Mouse (Mus musculus): ENCODE results near the gene Vash2. TPM values are rescaled to one million over a fixed set of nuclear protein-coding genes. Genes with fewer than 3 reads are reported as not detected.
"Not testable (repeated sequence)": the region's sequence is repeated elsewhere in the genome, so short reads cannot be mapped to it uniquely, and the experiment has no call there.

Vash2 gene
- polyA plus RNA-seq (2016; fragmentation: Nextera tagmentation; extraction: Ambion mirVana): 81.0 and 94.6 TPM in 2 replicates

DNA sequence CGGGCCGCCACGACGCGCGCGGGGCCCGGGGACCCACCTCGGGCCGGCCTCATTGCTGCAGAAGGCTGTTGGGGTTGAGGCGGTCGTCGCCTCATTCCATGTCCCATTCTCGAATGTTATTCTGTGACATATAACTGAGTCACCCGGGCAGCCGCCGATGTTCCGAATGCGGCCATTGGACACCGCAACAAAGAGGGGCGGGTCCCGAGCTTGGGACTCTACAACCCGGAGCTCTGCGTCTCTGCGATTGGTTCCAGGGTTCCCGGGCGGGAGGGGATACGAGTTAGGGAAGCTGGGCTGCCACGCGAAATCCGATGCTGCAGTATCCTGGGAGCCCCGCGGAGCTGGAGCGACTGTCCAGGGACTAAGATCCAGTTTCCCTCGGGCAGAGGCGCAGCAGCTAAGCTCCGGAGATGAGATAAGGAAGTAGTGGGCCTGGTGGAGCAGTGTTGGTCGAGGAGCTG lies at the start of gene Vash2:
Gene Vash2 (minus strand): TSS at position 197 of the 464 bp plus-strand sequence.
- H3K27me3 ChIP-seq: no peaks in the 10 kb centered on the region
- H3K4me3 ChIP-seq: peak within 1 kb of the TSS; percentile 70
- peaks cover 12% of the 10 kb centered on the region for H3K36me3 ChIP-seq
- H3K9me3 ChIP-seq (replicated peaks): no peaks in the 10 kb centered on the region
- H3K9ac ChIP-seq: peak within 1 kb of the TSS; percentile 96
- WGBS: 0% methylated on average over 38 of the region's 38 CpGs
- peak within 1 kb of the TSS; percentile 97 for H3K27ac ChIP-seq
- peak within 1 kb of the TSS; percentile 84 for H3K4me2 ChIP-seq (replicated peaks)
- H3K4me1 ChIP-seq: peaks cover 32% of the 10 kb centered on the region
- ATAC-seq (ENCODE audit: low FRiP score): peak; percentile 98

- peak; percentile 99 for ATAC-seq (ENCODE audit: low FRiP score)
- peak within 1 kb of the TSS; percentile 95 for H3K27ac ChIP-seq
- peak within 1 kb of the TSS; percentile 96 for H3K4me2 ChIP-seq (replicated peaks)
- H3K36me3 ChIP-seq: peaks cover 8% of the 10 kb centered on the region; the same call in 1 of the 2 replicates
- WGBS: under 1% methylated on average over 49 of the region's 50 CpGs
- H3K9ac ChIP-seq: peak within 1 kb of the TSS; percentile 81
- peak within 1 kb of the TSS; percentile 76 for H3K4me3 ChIP-seq
- H3K4me1 ChIP-seq: peaks cover 18% of the 10 kb centered on the region
- no peaks in the 10 kb centered on the region for H3K9me3 ChIP-seq (replicated peaks)
- H3K27me3 ChIP-seq: no peaks in the 10 kb centered on the region
These were observed 47.1 kb upstream of the Vash2 start, which contains the start of gene Flvcr1 for GRCm38 (mm10) chr1:191026021-191026713. Gene Flvcr1, minus strand, starts transcription at chr1:191026158.

GRCm38 (mm10) chr1:191025016-191026012 lies 46.2 kb upstream of the Vash2 start:
- peak; percentile 66; the same call in 1 of the 2 replicates for ATAC-seq (ENCODE audit: low FRiP score)
- Histone ChIP-seq H3K4me2 (replicated peaks) (peak overlapping the region; percentile 96), H3K27me3 (no peaks in the 10 kb centered on the region), H3K27ac (peak overlapping the region; percentile 95), H3K4me3 (peak overlapping the region; percentile 76), H3K36me3 (peaks cover 8% of the 10 kb centered on the region; the same call in 1 of the 2 replicates), H3K4me1 (peaks cover 18% of the 10 kb centered on the region), H3K9me3 (replicated peaks) (no peaks in the 10 kb centered on the region), H3K9ac (peak overlapping the region; percentile 81)
- WGBS: 2% methylated on average over 69 of the region's 69 CpGs

DNA sequence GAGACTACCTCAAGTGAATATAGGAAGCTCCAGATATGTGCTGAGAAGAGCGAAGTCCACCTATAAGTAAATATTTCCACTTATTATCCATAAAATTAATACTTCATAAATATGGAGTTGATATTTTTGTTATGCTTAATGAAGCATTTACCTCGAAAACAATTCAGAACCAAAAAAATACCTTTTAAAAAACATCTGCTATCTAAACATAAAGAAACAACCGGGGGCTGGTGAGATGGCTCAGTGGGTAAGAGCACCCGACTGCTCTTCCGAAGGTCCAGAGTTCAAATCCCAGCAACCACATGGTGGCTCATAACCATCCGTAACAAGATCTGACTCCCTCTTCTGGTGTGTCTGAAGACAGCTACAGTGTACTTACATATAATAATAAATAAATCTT lies 44.7 kb upstream of the Vash2 start:
- H3K9ac ChIP-seq; H3K9me3 ChIP-seq (replicated peaks); H3K36me3 ChIP-seq; H3K4me3 ChIP-seq; H3K4me2 ChIP-seq (replicated peaks); ATAC-seq (ENCODE audit: low FRiP score); H3K27me3 ChIP-seq; H3K27ac ChIP-seq: not testable (repeated sequence)
- WGBS: 96% methylated on average over 5 of the region's 6 CpGs
- peaks cover 18% of the 10 kb centered on the region for H3K4me1 ChIP-seq

DNA sequence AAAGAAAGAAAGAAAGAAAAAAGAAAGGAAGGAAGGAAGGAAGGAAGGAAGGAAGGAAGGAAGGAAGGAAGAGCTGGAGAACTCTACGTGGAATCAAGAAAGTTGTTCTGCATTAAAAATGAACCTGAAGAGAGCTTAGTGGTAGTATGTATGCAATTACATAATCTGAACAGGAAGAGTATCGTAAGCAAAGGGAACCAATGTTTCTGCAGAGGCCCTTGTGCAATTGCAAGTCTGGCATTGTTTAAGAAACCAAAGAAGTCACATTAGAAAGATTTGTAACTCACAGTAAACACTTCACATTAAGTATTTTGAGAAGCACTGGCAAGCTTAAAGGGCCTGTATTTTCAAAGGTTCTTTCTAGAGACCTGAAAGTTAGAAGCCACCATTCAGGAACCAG lies 44.0 kb upstream of the Vash2 start:
- peaks cover 18% of the 10 kb centered on the region for H3K4me1 ChIP-seq
- H3K27me3 ChIP-seq: no peaks in the 10 kb centered on the region
- H3K36me3 ChIP-seq: peaks cover 8% of the 10 kb centered on the region; the same call in 1 of the 2 replicates
- H3K27ac ChIP-seq: no peak overlapping the region
- no peak overlapping the region for H3K9ac ChIP-seq
- ATAC-seq (ENCODE audit: low FRiP score): no peak
- 94% methylated on average over 2 of the region's 2 CpGs for WGBS
- no peak overlapping the region for H3K4me3 ChIP-seq
- H3K9me3 ChIP-seq (replicated peaks): no peaks in the 10 kb centered on the region
- no peak overlapping the region for H3K4me2 ChIP-seq (replicated peaks)

DNA sequence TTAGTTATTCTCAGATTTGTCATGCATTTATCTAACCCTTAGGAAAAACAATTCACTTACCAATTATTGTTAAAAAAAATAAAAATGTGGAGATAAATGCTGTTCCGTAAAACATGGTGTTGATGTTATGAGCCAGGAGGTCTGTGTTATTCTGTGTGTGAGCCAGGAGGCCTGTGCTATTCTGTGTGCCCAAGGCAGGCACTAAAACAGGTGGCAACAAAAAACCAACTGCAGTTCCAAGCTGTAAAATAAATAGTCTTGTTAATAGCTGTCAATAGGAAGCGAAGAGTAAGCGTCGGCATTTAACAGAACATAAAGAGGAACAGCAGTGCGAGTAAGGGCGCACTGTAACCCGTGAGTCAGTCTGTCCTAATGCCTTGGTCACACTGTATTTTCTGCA lies 41.9 kb upstream of the Vash2 start:
- Histone ChIP-seq H3K4me1 (peaks cover 11% of the 10 kb centered on the region), H3K27me3 (no peaks in the 10 kb centered on the region), H3K4me2 (replicated peaks) (no peak overlapping the region), H3K9me3 (replicated peaks) (no peaks in the 10 kb centered on the region), H3K27ac (no peak overlapping the region), H3K9ac (no peak overlapping the region), H3K4me3 (no peak overlapping the region), H3K36me3 (peaks cover 8% of the 10 kb centered on the region; the same call in 1 of the 2 replicates)
- ATAC-seq (ENCODE audit: low FRiP score): no peak
- WGBS: 91% methylated on average over 7 of the region's 7 CpGs

DNA sequence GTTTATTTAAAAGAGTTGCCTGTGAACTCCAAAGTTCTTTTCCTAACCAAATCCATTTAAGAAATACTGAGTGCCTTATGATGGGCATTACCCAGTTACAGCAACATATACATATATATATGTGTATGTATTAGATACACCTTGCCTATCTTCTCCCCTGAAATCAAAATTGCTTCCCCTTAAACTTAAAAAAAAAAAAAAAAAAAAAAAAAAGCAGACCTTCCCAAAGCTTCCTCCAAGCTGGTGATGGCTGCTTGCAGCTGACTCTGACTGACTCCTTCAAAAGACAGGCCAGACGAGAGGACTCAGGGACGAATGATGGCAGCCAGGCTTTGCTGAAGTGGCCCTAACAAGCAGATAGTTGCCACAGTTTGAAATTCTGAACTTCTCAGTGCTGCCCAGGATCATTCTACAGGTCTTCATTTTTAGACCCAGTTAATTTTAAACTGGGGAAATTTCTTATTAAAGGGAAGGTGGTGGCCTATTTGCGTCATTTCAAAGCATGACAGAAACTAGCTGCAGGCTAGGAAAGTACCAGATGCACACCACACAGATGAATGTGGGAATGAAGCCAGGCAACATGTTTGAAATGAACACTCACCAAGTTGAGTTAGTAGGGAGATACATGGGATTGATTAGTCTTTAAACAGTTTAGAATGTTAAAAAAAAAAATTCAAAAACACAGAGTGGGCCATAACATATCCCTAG lies 41.3 kb upstream of the Vash2 start:
- Histone ChIP-seq H3K27ac (no peak overlapping the region), H3K4me3 (no peak overlapping the region), H3K4me1 (peaks cover 10% of the 10 kb centered on the region), H3K36me3 (peaks cover 8% of the 10 kb centered on the region; the same call in 1 of the 2 replicates), H3K4me2 (replicated peaks) (no peak overlapping the region), H3K27me3 (no peaks in the 10 kb centered on the region), H3K9ac (no peak overlapping the region), H3K9me3 (replicated peaks) (no peaks in the 10 kb centered on the region)
- WGBS: 90% methylated on average over 3 of the region's 3 CpGs
- ATAC-seq (ENCODE audit: low FRiP score): no peak

DNA sequence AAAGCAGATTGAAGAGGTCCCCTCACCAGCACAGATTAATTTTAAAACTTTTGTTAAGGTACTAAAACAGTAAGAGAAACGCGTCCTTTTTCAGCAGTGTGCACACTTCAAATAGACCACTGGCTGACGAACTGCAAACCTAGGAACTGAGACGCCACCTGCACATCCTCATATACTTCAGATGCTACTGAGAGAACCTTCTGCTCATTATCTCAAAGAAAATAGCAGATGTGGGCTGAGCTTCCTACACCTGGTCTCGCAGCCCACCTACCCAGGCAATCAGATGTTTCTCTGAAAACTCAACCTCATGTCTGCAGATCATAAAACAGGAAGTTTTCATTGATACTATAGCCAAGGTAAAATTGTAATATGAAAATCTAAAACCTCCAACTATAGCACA lies 40.7 kb upstream of the Vash2 start:
- no peak overlapping the region for H3K4me3 ChIP-seq
- no peaks in the 10 kb centered on the region for H3K27me3 ChIP-seq
- peaks cover 5% of the 10 kb centered on the region; the same call in 1 of the 2 replicates for H3K4me1 ChIP-seq
- peaks cover 11% of the 10 kb centered on the region; the same call in 1 of the 2 replicates for H3K36me3 ChIP-seq
- H3K9me3 ChIP-seq (replicated peaks): no peaks in the 10 kb centered on the region
- no peak for ATAC-seq (ENCODE audit: low FRiP score)
- H3K4me2 ChIP-seq (replicated peaks): no peak overlapping the region
- 97% methylated on average over 5 of the region's 5 CpGs for WGBS
- no peak overlapping the region for H3K27ac ChIP-seq
- no peak overlapping the region for H3K9ac ChIP-seq

DNA sequence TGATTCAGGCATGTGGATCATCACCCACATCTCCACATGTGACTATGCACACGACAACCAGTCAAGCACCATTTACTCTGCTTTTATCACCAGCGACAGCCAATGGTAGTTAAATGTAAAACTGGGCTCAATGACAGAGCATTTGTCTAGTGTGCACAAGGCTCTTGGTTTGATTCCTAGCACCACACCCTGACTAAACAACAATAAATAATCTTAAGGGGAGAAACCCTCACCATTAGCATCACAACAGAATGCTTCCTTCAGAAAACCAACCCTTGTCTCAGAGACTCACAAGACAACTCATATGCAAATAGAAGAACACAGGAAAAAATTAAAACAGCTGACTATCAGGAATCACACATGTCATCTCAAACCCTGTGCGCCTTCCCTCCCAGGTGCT lies 35.2 kb upstream of the Vash2 start:
- 90% methylated on average over 3 of the region's 3 CpGs for WGBS

DNA sequence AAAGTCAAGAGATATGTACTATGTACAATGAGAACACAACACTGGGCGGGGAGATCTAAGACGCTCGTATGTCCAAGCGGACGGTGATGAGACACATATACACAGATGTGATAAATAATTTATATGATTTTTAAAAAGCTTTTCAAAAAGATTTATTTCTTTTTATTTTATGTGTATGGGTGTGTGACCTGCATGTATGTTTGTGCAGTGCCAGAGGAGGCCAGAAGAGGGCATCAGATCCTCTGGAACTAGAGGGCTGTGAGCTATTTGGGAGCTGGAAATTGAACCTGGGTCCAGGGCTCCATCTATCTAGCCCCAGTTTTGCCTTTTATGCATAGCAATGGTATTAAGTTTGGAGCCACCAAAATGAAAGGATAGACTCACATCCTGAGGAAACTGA lies 29.6 kb upstream of the Vash2 start:
- Histone ChIP-seq H3K27ac (no peak overlapping the region), H3K4me3 (no peak overlapping the region), H3K27me3 (no peaks in the 10 kb centered on the region), H3K36me3 (peaks cover 64% of the 10 kb centered on the region), H3K9me3 (replicated peaks) (no peaks in the 10 kb centered on the region), H3K4me2 (replicated peaks) (no peak overlapping the region), H3K4me1 (no peaks in the 10 kb centered on the region), H3K9ac (no peak overlapping the region)
- WGBS: 97% methylated on average over 5 of the region's 5 CpGs
- ATAC-seq (ENCODE audit: low FRiP score): no peak

More for the DNA sequence above, 35.2 kb upstream of the Vash2 start:
- H3K9me3 ChIP-seq (replicated peaks): no peaks in the 10 kb centered on the region
- H3K27ac ChIP-seq: no peak overlapping the region
- H3K4me3 ChIP-seq: no peak overlapping the region
- H3K4me2 ChIP-seq (replicated peaks): no peak overlapping the region
- H3K27me3 ChIP-seq: no peaks in the 10 kb centered on the region
- peaks cover 44% of the 10 kb centered on the region for H3K36me3 ChIP-seq
- no peaks in the 10 kb centered on the region for H3K4me1 ChIP-seq
- no peak overlapping the region for H3K9ac ChIP-seq
- no peak for ATAC-seq (ENCODE audit: low FRiP score)

DNA sequence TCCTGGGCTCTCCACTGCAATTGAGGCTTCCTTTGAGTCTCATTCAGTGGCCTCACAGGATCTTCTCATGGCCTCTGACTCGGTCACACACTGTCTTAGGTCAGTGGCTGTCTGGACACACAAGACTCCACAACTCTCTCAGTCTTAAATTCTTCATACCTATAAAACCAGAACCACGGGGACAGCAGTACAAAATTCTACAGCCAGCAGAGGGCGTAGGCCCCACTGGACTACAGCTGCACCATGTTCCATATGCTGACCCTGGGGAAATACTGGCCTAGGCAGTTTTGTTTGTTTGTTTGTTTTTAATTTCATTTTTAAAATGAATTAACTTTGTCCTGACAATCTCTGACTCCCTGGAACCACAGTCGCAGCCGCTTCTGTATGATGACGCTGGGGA lies 23.1 kb upstream of the Vash2 start:
- 61% methylated on average over 6 of the region's 6 CpGs for WGBS

More for the DNA sequence above, 23.1 kb upstream of the Vash2 start:
- Histone ChIP-seq H3K36me3 (peaks cover 13% of the 10 kb centered on the region), H3K9me3 (replicated peaks) (peaks cover 5% of the 10 kb centered on the region; the same call in 1 of the 2 replicates), H3K27me3 (no peaks in the 10 kb centered on the region), H3K9ac (no peak overlapping the region), H3K4me3 (no peak overlapping the region), H3K4me1 (no peaks in the 10 kb centered on the region), H3K4me2 (replicated peaks) (no peak overlapping the region), H3K27ac (no peak overlapping the region)
- ATAC-seq (ENCODE audit: low FRiP score): no peak
